Mouse (Mus musculus): Measurements from ENCODE around the gene Inmt. TPM values are rescaled to one million over a fixed set of nuclear protein-coding genes. Genes with fewer than 3 reads are reported as not detected.

Inmt gene
- total RNA-seq (2023), result not detected

DNA sequence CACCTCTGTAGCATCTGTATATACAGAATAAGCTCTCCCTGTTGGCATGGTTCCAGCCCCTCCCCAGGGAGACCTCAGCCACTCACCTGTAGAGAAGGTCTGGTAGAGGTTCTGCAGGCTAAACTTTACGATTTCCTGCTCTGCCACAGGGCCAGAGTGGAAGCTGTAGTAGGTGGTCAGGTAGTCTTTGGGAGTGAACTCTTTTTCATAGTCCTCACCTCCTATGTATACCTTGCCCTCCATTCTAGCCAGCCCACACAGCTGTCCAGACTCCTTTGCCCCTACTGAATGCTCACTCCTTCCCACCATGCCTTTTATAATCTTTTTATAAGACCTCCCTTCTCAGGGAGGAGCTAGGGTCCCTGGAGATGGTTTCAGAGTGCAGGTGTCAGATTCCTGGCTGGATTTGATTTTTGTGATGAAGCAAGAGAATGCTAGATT lies at the start of gene Inmt:
Gene Inmt (minus strand): TSS at position 303 of the 441 bp plus-strand sequence.

GRCm38 (mm10) chr6:55202913-55203910 lies 28.4 kb upstream of the Inmt start, which contains the start of gene Mindy4:
TSS of gene Mindy4 (plus strand) at chr6:55203383.

GRCm38 (mm10) chr6:55132794-55133193 lies 42.0 kb downstream of the Inmt start, which contains the start of gene Crhr2:
TSS of gene Crhr2 (minus strand) at chr6:55133016.

Other genes with a start within 250 kb of the Inmt start
- gene Nod1, start 202.4 kb downstream of the Inmt start, total RNA-seq (2023), result 10 to 100 TPM; 19.2 to 27.1 TPM
- gene Ggct, start 182.1 kb downstream of the Inmt start, total RNA-seq (2023), result 10 to 100 TPM; 33.1 to 34.5 TPM
- gene Gars, start 137.0 kb downstream of the Inmt start, total RNA-seq (2023), result 10 to 100 TPM; 61.0 to 61.2 TPM
- not detected for gene Crhr2, start 42.0 kb downstream of the Inmt start, total RNA-seq (2023)
- not detected for gene Mindy4, start 28.3 kb upstream of the Inmt start, total RNA-seq (2023)
- gene Aqp1, start 161.4 kb upstream of the Inmt start, total RNA-seq (2023), result under 1 TPM; 0.26 to 0.89 TPM
- not detected for gene Ghrhr, start 201.3 kb upstream of the Inmt start, total RNA-seq (2023)